8 mouse cellular contexts compared by ENCODE assay signal in the genomic region with DNA sequence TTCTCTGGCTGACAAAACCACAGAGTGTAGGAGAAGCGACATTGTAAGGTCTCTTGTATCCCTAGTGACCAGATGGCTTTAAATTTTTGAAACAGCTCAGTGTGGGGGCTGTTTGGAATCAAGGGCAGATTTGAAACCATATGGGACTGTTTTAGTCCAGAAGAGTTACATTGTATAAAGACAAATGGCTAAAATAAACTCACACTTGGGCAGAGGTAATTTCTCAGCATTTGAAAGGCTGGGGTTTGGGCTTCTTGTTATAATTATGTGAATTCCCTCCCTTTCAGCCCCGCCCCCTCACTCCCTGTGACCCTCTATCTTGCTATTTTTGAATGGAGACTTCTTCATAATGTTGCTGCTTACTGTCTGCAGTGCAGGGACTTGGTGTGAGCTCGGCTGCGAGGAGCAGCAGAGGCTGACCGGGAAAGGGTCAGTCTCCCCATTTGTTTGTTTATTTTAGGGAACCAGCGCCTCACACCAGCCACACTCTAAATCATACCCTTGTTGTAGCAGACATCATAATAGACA.
DNase-seq lines count a peak whose midpoint lies in the region; ATAC-seq lines count a peak whose summit lies in the region.

No protein-coding gene starts in this region.

- 3% methylated on average over 6 of the region's 6 CpGs for WGBS in kidney, embryonic 14.5 days
- 11% methylated on average over 6 of the region's 6 CpGs for WGBS in hindbrain, embryonic 15.5 days
- WGBS in midbrain, embryonic 15.5 days = 15% methylated on average over 6 of the region's 6 CpGs

- H3K36me3 ChIP-seq in kidney, embryonic 14.5 days (ENCODE audit: control insufficient read depth, insufficient read depth, low read length) = no peaks in the 10 kb centered on the region
- no peaks in the 10 kb centered on the region for H3K36me3 ChIP-seq in hindbrain, embryonic 15.5 days
- H3K36me3 ChIP-seq in midbrain, embryonic 15.5 days (replicated peaks) = no peaks in the 10 kb centered on the region

- no peaks in the 10 kb centered on the region for H3K4me1 ChIP-seq in kidney, embryonic 14.5 days (ENCODE audit: control insufficient read depth, insufficient read depth, low read length)
- peaks cover 19% of the 10 kb centered on the region for H3K4me1 ChIP-seq in hindbrain, embryonic 15.5 days (replicated peaks)
- H3K4me1 ChIP-seq in midbrain, embryonic 15.5 days = peaks cover 24% of the 10 kb centered on the region

- no peaks in the 10 kb centered on the region for H3K9me3 ChIP-seq in kidney, embryonic 14.5 days (ENCODE audit: control insufficient read depth, low read length)
- H3K9me3 ChIP-seq in hindbrain, embryonic 15.5 days = no peaks in the 10 kb centered on the region
- H3K9me3 ChIP-seq in midbrain, embryonic 15.5 days = no peaks in the 10 kb centered on the region

- no peak overlapping the region for H3K27ac ChIP-seq in kidney, embryonic 14.5 days (ENCODE audit: low read depth, low read length)
- peak overlapping the region; percentile 75 for H3K27ac ChIP-seq in hindbrain, embryonic 15.5 days (replicated peaks)
- H3K27ac ChIP-seq in midbrain, embryonic 15.5 days = peak overlapping the region; percentile 75

- no peaks in the 10 kb centered on the region for H3K27me3 ChIP-seq in kidney, embryonic 14.5 days (ENCODE audit: control insufficient read depth, insufficient read depth, low read length)
- no peaks in the 10 kb centered on the region for H3K27me3 ChIP-seq in hindbrain, embryonic 15.5 days
- no peaks in the 10 kb centered on the region for H3K27me3 ChIP-seq in midbrain, embryonic 15.5 days (replicated peaks)

- H3K9ac ChIP-seq in kidney, embryonic 14.5 days (ENCODE audit: low read depth, low read length) = no peak overlapping the region
- H3K9ac ChIP-seq in hindbrain, embryonic 15.5 days = peak overlapping the region; percentile 28; the same call in 1 of the 2 replicates
- H3K9ac ChIP-seq in midbrain, embryonic 15.5 days = no peak overlapping the region

- no peak for DNase-seq in kidney, adult 18-20 months
- peak; percentile 21 for DNase-seq in embryo, embryonic 10 days (ENCODE audit: low spot score)
- DNase-seq in spleen, postnatal 10 days (ENCODE audit: low spot score in 2 of 2) = no peak
- DNase-seq in adrenal gland, postnatal 14 days = no peak
- DNase-seq in heart, adult 11 months = no peak

- H3K4me2 ChIP-seq in kidney, embryonic 14.5 days (replicated peaks; ENCODE audit: low read depth, low read length) = no peak overlapping the region
- peak overlapping the region; percentile 42 for H3K4me2 ChIP-seq in hindbrain, embryonic 15.5 days
- peak overlapping the region; percentile 22; the same call in 1 of the 2 replicates for H3K4me2 ChIP-seq in midbrain, embryonic 15.5 days

- no peak overlapping the region for H3K4me3 ChIP-seq in kidney, embryonic 14.5 days (ENCODE audit: low read length)
- H3K4me3 ChIP-seq in hindbrain, embryonic 15.5 days = no peak overlapping the region
- H3K4me3 ChIP-seq in midbrain, embryonic 15.5 days = no peak overlapping the region

- ATAC-seq in kidney, embryonic 14.5 days (ENCODE audit: low FRiP score, low TSS enrichment) = peak; percentile 46; the same call in 1 of the 2 replicates
- peak; percentile 52 for ATAC-seq in hindbrain, embryonic 15.5 days (ENCODE audit: low FRiP score, low read depth)
- ATAC-seq in midbrain, embryonic 15.5 days (replicated peaks) = peak; percentile 43; the same call in 1 of the 2 replicates
